Mouse (Mus musculus): ENCODE results near the gene Myof. TPM values are rescaled to one million over a fixed set of nuclear protein-coding genes. Genes with fewer than 3 reads are reported as not detected.
A peak's percentile ranks its signal among the peaks of the same experiment; 100 is the strongest.

Myof gene
- total RNA-seq, 4 experiments from 2014 or later = 6.2 to 9.0 (median 7.7) TPM

DNA sequence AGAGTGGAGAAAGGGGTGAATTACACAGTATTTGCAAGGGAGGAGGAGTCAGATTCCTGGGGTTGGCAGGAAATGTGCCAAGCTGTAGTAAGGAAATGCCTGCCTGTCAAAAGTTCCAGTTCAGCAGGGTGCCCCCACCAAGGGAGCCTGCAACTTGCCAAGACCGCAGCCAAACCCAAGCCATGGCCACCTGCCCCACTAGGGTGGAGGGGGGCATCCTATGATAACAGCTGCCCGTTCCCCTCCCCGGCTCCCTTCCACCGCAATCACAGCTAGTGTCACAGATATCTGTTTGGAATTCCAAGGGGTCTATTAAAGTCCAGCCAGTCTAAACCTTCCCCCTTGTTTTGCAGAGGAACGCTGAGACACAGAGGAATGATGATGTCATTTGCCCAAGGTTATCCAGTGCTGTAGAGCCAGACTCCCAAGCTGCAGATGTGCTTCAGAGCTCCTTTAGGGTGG lies 1.1 kb downstream of the Myof start:
- no peak for DNase-seq (ENCODE audit: low spot score)

DNA sequence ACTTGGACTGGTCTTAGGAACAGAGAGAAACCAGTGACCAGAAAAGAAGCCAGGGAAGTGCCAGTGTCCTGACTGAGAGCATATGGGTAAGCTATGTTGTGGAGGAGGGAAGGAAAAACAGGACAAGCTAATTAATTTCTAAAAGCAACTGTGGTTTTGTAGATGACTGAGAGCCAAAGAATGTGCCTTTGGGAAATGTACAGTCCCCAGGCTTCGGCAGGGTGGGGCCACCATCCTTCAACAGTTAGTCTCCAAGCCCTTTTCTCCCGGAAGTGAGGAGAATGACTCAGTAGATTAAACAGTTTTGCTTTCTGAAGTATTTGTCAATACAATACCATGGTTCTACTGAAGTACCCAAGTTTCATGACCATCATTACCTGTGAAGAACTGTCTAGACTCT lies 5.1 kb downstream of the Myof start:
- DNase-seq (ENCODE audit: low spot score) = peak; percentile 53

DNA sequence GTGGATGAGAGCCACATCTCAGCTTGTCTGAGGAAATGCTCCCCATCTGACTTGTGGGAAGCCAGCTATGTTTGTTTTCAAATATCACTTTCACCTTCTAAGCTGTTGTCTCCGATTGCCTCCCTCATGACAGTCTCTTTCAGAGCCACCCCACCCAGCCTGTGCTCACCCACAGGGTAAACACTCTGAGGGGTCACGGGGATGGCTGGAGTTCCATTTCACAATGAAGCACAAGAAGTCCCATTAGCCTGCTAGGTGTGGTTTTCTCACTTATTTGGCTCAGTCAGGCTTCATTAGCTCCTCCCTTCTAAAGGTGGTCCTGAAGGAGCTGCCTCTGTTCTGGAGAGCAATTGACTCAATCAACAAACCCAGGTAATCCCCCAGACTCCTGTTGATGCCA lies 7.6 kb downstream of the Myof start:
- DNase-seq (ENCODE audit: low spot score) = no peak

DNA sequence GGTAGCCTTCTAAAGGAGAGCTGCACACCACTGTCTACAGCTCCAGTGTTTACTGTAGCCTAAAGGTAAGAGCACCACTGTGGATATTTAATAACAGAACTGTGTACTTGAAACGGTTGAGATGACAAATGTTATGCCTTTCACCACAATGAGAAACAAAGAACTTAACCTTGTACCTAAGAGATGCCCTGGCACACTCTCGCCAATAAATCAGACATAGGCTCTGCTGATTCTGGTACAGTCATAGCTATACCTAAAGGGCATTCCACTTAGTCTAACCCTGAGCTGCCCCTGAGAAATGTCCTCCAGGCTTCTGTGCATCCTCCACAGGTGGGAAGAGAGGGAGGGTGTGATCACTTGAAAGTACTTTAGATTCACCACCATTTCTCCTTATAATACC lies 8.7 kb downstream of the Myof start:
- DNase-seq (ENCODE audit: low spot score) = no peak

DNA sequence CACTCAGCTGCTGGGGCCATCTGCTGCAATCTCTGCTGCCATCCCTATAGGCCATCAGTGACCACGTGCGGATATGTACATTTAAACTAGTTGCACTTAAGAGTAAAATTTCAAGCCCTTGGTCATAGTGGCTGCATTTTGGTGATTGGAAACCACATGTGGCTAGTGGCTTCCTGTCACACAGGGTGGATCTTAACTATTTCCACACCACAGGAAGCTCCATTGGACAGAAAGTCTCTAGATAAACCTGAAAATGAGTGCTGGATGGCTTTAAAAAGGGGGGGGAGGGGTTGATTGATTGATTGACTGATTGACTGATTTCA lies 9.7 kb downstream of the Myof start:
- DNase-seq (ENCODE audit: low spot score) = no peak

DNA sequence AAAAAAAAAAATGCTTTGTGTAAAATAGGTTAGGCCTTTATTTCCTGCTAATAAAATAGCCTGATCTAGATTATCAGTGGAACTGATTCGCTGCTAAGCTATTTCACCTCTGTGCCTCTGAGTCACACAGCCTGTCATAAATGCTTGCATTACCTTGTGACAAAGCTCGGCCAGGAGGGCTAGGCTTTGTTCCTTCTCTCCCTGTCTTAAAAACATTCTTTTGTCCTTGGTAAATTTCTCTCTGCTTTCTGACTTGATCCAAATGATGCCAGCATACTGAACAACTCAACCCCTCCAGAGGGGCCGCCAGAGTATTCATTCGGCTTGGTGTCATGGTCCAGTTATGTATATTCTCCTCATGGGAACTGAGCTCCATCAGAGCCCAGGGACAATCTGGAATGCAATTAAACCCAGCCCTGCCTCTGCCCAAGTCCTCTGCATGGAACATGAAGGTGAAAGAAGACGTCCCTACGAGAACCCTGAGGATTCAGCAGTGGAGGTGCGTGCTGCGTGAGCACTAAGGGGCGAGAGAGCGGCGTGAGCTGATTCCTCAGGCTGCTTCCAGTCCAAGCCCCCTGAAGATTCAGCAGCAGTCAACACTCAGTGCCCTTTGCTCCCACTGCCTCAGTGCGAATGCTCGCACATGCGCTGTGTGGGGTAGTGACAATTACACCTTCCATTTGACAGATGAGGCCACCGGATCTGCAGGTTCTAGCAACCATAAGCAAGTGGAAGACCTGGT lies 10.2 kb downstream of the Myof start:
- no peak for DNase-seq (ENCODE audit: low spot score)

DNA sequence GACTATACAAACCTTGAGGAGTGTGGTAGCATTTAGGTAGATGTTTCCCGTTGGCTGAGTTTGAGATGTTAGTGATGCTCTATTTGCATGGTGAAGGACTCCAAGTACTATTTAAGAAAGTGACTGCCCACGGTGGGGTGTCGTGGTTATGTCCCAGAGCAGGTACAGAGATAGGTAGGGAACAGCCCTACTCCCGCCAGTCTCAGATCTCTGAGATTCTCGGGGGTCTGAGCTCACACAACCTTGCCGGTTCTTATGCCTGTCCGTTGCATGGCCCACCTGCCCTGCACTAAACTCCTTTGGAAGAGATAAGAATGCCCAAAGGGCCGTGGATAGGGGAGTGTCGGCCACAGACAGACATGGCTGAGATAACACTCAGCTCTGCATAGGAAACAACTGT lies 12.2 kb downstream of the Myof start:
- DNase-seq (ENCODE audit: low spot score) = no peak

DNA sequence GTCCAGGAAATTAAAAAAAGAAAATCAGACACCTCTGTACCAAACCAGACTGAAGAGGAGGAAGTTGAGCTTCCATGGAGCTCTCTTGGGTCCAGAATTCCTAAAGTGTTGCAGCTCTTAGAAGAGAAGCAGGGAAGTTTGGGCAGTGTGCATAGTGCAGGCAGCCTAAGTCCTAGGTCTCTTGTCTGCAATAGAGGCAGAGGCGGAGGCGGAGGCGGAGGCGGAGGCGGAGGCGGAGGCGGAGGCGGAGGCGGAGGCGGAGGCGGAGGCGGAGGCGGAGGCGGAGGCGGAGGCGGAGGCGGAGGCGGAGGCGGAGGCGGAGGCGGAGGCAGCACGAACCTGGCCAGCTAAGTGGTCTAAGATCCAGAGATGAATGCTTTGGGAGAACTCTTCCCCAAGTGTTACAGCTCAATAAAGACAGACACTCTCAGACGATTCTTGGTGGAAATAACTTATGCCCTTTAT lies 12.7 kb downstream of the Myof start:
- no peak for DNase-seq (ENCODE audit: low spot score)

DNA sequence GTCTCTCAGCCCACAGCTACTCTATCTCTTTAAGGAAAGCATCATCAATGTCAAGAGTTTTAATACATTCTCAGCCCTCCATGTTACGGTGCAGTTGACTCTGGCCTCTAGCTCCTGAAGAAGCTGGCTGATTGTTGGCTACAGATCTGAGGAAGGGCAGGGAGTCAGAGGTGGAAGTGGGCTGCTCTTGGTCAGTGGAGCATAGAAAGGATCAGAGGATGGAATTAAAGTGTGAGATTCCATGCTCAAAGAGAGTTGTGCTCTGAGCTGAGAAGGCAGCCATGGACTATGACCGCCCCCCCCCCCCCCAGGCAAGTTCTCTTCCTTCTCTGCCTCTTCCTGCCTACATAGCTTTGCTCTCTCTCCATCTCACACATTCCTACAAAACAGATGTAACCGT lies 13.5 kb downstream of the Myof start:
- DNase-seq (ENCODE audit: low spot score) = no peak

DNA sequence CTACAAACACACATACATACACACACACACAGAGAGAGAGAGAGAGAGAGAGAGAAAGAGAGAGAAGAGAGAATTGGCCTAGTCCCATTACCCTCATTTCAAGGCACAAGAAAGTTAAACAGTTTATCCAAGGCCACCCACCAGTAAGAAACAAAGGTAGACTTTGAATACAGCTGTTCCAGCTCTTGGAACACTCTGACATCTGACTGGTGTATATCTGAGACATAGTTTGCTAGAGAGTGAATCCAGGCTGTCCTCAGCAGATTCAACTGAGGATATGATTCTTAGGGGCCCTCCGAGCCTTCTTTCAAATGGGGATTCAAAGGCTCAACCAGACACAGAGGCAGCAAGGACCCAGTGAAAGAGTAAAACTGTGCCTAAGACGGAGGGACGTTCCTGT lies 14.1 kb downstream of the Myof start:
- DNase-seq (ENCODE audit: low spot score) = no peak

DNA sequence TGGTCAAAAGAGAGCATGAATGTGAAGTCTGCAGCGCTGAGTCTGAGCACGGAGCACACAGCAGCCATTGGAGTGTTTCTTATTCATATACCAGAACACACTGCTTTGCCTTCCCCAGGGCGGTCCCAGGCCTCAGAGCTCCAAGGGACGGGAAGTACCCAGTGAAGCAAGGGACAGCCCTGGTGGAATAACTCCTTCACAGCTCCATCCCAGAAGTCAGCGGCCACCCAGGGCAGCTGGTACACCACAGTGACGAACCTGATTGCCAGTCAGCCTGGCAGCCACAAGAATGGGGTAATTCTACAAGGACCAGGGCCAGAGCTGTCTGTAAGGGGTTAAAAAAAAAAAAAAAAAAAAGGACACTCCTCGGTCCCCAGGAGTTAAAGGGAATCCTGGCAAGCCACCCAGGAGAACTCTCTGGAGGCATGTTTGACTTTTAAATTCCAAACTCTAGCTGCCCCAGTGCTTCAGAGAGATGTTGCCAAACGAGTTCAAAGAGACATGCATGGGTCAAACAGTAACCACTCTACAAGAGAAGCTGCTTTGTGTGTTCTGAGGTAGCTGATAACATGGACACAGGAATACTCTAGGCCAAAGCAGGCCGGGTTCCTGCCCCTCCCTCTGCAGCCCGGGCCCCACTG lies 15.4 kb downstream of the Myof start:
- no peak for DNase-seq (ENCODE audit: low spot score)

DNA sequence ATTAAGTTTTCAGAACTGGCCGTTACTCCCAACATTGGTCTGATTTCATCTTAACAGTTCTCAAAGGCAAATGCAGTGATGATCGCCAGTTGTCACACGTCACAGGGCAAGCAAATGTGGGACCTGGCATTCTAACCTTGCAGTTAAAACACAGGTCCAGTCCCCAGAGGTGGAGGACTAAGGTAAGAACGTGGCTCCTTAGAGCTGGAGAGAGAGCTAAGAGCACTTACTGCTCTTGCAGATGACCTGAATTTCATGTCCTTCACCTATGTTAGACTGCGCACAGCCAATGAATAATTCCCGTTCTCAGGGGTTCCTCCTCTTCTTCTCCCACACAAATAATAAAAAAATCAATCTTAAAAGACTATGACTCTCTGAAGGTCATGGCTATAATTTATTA lies 16.0 kb downstream of the Myof start:
- no peak for DNase-seq (ENCODE audit: low spot score)

DNA sequence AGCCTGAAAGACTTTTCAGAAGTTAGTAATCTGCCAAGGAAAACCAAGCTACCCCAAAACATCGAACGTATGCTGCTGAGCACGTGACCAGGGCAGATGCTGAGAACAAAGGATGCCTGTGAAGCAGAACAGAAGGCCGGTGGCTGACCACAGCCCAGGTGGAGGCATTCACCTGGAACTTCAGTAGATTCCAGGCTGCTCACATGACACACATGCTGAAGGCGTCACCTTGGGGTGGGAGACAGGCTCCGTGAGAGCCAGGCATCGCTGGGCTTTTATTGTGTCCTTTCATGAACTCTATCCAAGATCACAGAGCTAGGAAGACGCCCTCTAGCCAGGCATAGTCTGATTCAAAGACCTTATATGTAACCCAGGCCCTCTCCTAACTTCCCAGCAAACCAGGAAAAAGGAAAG lies 17.2 kb downstream of the Myof start:
- no peak for DNase-seq (ENCODE audit: low spot score)

DNA sequence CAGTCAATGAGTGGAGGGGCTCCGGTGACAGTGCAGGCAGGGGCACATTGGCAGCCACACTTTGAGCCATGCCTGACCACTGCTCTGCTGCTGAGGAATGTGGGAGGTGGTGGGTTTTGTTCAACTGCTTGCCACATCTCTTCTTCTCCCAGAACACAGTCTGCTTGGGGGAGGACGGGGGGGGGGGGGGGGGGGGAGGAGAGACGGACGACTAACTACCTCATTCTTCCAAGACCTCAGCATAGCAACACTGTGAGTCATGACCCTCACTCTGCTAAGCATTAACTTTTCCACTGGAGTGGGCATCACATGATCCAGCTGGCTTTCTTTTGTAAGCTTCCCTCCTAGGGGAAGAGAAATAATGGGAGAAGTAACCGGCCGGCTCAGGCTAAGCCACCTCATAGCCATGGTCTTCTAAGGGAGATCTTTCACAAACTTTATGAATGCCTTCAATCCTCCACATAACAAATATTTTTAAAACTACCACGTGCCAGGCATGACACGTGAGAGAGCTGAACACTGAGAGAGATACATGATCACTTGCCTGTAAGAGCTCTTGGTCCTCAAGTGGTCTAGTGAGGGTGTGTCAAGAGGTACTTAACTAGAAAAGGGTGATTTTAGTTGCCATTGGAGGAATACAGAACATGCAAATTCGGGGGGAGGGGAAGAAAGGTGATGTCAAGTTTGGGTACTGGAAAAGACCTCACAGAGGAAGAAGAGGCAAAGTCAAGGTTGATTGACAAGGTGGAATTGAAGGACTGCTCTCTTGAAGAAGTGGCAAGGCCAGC lies 17.9 kb downstream of the Myof start:
- peak; percentile 56 for DNase-seq (ENCODE audit: low spot score)

DNA sequence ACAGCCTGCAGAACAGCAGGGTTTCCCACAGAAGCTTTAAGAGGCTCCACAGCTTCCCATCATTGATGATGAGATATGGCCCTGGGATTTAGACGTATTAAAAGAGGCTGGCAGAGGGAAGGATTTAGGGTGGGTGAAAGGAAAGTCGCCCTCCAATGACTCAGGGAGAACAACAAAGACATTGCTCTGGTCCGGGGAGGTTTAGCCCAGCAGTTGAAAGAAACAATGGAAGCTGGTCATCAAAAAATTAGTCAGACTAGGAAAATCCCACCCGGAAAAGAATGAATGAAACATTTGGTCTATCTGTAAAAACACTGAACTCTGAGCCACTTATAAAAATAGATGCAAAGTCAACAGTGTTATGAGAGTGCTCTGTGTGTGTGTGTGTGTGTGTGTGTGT lies 19.8 kb downstream of the Myof start:
- DNase-seq (ENCODE audit: low spot score) = no peak

DNA sequence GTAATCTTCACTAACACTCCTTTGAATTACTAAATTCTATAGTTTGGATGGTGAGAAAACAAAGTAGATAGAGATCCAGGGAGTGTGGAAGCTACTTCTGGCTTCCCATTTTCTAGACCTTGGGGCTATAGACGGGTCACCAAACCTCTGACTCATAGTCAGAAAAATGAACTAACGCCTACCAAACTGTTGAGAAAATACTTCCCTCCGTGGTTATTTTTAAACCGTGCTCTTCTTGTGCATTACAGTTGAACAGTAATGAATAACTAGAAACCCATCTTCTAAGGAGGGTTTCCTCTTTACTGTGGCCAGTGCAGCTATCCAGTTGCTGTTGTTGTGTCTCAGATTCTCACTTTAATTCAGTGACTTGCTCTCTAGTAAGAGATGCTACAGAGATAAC lies 20.7 kb downstream of the Myof start:
- no peak for DNase-seq (ENCODE audit: low spot score)

DNA sequence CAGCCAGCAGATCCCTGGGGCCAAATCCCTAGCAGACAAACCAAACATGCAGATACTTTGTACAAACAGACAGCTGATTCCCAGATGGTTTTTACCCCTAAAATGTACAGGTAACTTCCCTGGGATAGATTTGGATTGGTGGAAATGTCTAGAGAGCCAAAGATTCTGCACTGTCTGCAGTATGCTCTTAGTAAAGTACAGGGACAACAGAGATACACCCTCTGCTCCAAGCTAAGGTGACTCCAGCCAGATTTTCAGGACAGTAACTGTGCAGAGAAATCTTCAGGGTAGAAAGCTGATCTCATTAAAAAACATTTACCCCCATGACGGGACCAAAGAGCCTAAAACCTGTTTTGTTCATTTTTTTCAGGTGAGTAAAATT lies 27.5 kb downstream of the Myof start:
- DNase-seq (ENCODE audit: low spot score) = no peak

DNA sequence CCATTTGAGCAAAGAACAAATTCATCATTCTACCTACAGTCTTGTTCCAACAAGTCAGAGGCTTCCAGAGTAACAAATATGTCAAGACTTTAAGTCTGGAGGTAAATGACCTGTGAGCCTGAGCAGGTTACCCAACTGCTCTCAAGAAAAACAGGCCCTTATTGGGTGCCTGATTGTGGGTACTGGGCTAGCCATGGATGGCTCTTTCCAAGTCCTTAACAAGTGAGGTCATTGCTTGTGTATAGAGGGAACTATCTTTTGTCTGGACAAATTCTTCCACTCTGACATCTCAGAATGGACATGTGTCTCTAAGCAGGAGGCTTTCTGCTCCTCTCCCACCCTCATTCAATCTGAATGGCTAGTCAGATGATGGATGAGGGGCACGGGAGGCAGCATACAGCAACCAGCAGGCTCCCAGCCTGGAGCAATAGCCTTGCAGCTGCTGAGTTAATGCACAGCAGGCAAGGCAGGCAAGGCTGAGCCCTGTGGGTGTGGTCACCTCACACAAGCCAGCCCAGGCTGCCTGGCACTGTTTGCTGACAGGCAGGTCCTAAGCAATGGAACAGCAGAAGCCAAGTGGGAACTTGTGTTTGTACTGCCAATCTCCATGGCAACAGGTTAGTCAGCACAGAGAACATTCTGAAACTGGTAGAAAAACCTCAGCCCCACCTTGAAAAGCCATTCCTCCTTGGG lies 28.1 kb downstream of the Myof start:
- DNase-seq (ENCODE audit: low spot score) = peak; percentile 73

DNA sequence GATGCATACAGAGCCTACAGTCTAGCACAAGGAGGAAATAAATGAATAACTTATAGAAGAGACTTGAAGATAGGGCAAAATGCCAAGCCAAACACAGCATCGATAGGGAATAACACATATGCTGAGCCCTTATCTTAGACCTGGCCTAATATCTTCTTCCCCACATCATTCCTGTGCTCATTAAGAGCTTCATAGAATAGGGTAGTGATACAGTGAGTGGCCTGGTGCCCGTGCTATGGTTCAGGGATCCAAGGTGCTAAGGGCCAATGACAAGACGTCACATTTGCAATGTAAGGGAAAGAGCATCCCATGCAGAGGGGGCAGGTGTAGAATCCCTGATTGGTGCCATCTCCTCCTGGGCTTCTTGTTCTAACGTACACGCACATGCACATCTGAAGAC lies 28.9 kb downstream of the Myof start:
- DNase-seq (ENCODE audit: low spot score) = no peak

DNA sequence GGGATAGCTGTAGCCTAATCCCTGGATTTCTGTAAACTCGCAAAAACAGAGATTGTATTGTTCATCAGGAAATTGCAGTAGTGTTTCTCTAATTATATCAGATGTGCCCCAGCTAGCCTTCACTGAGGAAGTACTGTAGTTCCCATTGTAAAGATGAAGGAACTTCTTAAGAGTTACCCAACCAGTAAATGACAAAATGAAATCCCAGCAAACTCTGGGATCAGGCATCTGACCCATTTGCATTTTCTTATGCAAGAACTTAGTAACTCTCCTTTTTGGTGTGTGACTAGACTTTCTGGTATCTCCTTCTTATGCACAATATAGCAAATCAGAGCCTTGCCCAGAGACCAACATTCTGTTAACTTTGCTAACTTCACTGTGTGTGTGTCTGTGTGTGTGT lies 32.0 kb downstream of the Myof start:
- no peak for DNase-seq (ENCODE audit: low spot score)

DNA sequence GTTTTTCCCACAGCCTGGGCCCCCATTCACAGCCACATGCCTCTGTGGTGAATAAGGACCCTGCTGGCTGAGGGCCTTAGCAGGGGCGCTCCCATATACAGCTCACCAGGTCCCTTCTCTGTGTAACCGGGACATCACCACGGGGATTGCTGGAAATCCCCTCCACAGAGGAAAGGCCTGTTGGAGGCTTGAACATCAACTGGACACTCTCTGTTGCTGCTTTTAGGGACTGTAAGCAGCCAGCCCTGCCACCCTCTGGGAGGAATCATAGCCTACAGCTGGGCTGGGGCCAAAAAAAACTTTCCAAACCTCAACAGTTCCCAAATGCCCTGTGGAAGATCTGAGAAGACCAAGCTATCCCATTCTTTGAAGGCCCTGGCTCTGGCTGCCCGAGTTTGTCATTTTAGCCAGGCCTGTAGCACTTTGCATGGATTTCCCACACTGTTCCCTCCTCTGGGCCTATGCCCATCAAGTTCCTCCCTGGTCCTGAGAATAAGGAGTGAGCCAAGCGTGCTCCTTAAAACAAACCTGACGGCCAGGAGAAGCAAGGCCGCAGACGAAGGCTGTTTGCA lies 38.5 kb downstream of the Myof start:
- no peak for DNase-seq (ENCODE audit: low spot score)
